Mouse (Mus musculus) liver, postnatal 0 days (tissue): ENCODE measurements around the gene Memo1.

ENCODE experiments used
- CTCF ChIP-seq: sonication (generic); IDR thresholded peaks from 2 replicates; pipeline ENCODE4 v1.5.1; 2016; ENCODE audit warnings: antibody characterized with exemption, low read depth
- EP300 ChIP-seq: IDR thresholded peaks from 2 replicates; pipeline ENCODE4 v1.6.1; 2016; ENCODE audit warnings: antibody characterized with exemption, low read depth, mild to moderate bottlenecking

GRCm38 (mm10) chr17:74315445-74316308 lies 20.4 kb upstream of the Memo1 start:
- TF ChIP-seq CTCF, result no peak
- no peak for TF ChIP-seq EP300
